Mouse (Mus musculus) urinary bladder, adult 2 months (tissue): Measurements from ENCODE around the gene Frmpd1. TPM values are rescaled to one million over a fixed set of nuclear protein-coding genes. Genes with fewer than 3 reads are reported as not detected.

Experiments
- DNase-seq: peaks from one replicate; pipeline ENCODE4 v3.0.0; 2022; ENCODE audit warnings: low spot score
- polyA plus RNA-seq: library from polyadenylated mRNA; depleted of rRNA; stranded (reverse); fragments of >200 nt; gene quantifications from 2 replicates; pipeline ENCODE4 v1.2.3, GENCODE M21; 2012; rRNA removed

Gene Frmpd1
- polyA plus RNA-seq, result 0.19 and 0.25 TPM in 2 replicates

GRCm38 (mm10) chr4:45184521-45185330, at the start of gene Frmpd1:
Gene Frmpd1, plus strand, starts transcription at chr4:45184875.
- peak; percentile 56 for DNase-seq

- no peak for DNase-seq
Observed at GRCm38 (mm10) chr4:45137636-45138035, 47.0 kb upstream of the Frmpd1 start.

- DNase-seq, result no peak
Observed at GRCm38 (mm10) chr4:45141835-45142234, 42.8 kb upstream of the Frmpd1 start.

- DNase-seq, result no peak
Observed at GRCm38 (mm10) chr4:45142411-45142810, 42.3 kb upstream of the Frmpd1 start.

- DNase-seq, result no peak
Observed at GRCm38 (mm10) chr4:45143005-45143404, 41.7 kb upstream of the Frmpd1 start.

GRCm38 (mm10) chr4:45156433-45156832, 28.2 kb upstream of the Frmpd1 start:
- no peak for DNase-seq

- no peak for DNase-seq
Observed at GRCm38 (mm10) chr4:45158608-45159007, 26.1 kb upstream of the Frmpd1 start.

GRCm38 (mm10) chr4:45160773-45161172, 23.9 kb upstream of the Frmpd1 start:
- DNase-seq, result no peak

GRCm38 (mm10) chr4:45163711-45164110, 21.0 kb upstream of the Frmpd1 start:
- no peak for DNase-seq

- DNase-seq, result no peak
Observed at GRCm38 (mm10) chr4:45165477-45165876, 19.2 kb upstream of the Frmpd1 start.

GRCm38 (mm10) chr4:45165955-45166354, 18.7 kb upstream of the Frmpd1 start:
- no peak for DNase-seq

GRCm38 (mm10) chr4:45171340-45171739, 13.3 kb upstream of the Frmpd1 start:
- no peak for DNase-seq

GRCm38 (mm10) chr4:45183818-45184520, 706 bp upstream of the Frmpd1 start:
- DNase-seq, result no peak

- no peak for DNase-seq
Observed at GRCm38 (mm10) chr4:45185331-45185669, 625 bp downstream of the Frmpd1 start.

- DNase-seq, result no peak
Observed at GRCm38 (mm10) chr4:45198296-45198695, 13.6 kb downstream of the Frmpd1 start.

GRCm38 (mm10) chr4:45203283-45203682, 18.6 kb downstream of the Frmpd1 start:
- DNase-seq, result no peak

GRCm38 (mm10) chr4:45207444-45207843, 22.8 kb downstream of the Frmpd1 start:
- DNase-seq, result no peak

- no peak for DNase-seq
Observed at GRCm38 (mm10) chr4:45208832-45209363, 24.2 kb downstream of the Frmpd1 start.

GRCm38 (mm10) chr4:45212342-45213063, 27.8 kb downstream of the Frmpd1 start:
- no peak for DNase-seq

- no peak for DNase-seq
Observed at GRCm38 (mm10) chr4:45219946-45220345, 35.3 kb downstream of the Frmpd1 start.

GRCm38 (mm10) chr4:45222395-45222794, 37.7 kb downstream of the Frmpd1 start:
- DNase-seq, result no peak

GRCm38 (mm10) chr4:45230263-45230662, 45.6 kb downstream of the Frmpd1 start:
- no peak for DNase-seq
